In genomic region chr3:58122456-58123359, GRCm38 (mm10) we compare ENCODE assay signal across 7 mouse cellular contexts.
A peak's percentile ranks its signal among the peaks of the same experiment; 100 is the strongest.
DNase-seq lines count a peak whose midpoint lies in the region; ATAC-seq lines count a peak whose summit lies in the region.

No protein-coding gene starts in this region.

- H3K4me1 ChIP-seq in intestine, embryonic 16.5 days (ENCODE audit: control insufficient read depth, insufficient read depth, low read length): 0 out of 2 replicates have a peak, but pooled peaks cover 2% of the 10 kb centered on the region
- H3K4me1 ChIP-seq in midbrain, embryonic 13.5 days (replicated peaks): peaks cover 3% of the 10 kb centered on the region; the same call in 1 of the 2 replicates

- DNase-seq in adrenal gland, adult (ENCODE audit: inconsistent age in 2 of 2, low spot score in 1 of 2): peak; percentile 82 to 94
- DNase-seq in embryo, embryonic 10.5 days (ENCODE audit: low spot score): peak; percentile 90
- DNase-seq in gonadal fat pad, adult 2 months (ENCODE audit: low read depth): peak; percentile 2
- DNase-seq in left cerebral cortex, postnatal 4 days: peak; percentile 83
- DNase-seq in spleen, adult 12 weeks (ENCODE audit: low spot score): peak; percentile 11

- no peak overlapping the region for H3K9ac ChIP-seq in intestine, embryonic 16.5 days (ENCODE audit: low read depth, low read length)
- no peak overlapping the region for H3K9ac ChIP-seq in midbrain, embryonic 13.5 days (replicated peaks)

- no peak overlapping the region for H3K27ac ChIP-seq in intestine, embryonic 16.5 days (ENCODE audit: low read length)
- H3K27ac ChIP-seq in midbrain, embryonic 13.5 days: no peak overlapping the region

- H3K4me2 ChIP-seq in intestine, embryonic 16.5 days (ENCODE audit: low read depth, low read length): 0 out of 2 replicates have a peak overlapping the region, but pooled peaks have one; percentile 17
- H3K4me2 ChIP-seq in midbrain, embryonic 13.5 days (replicated peaks): 0 out of 2 replicates have a peak overlapping the region, but pooled peaks have one; percentile 17

- peak; percentile 79 for ATAC-seq in intestine, embryonic 16.5 days
- ATAC-seq in midbrain, embryonic 13.5 days: peak; percentile 88

- no peaks in the 10 kb centered on the region for H3K27me3 ChIP-seq in intestine, embryonic 16.5 days (replicated peaks; ENCODE audit: control insufficient read depth, insufficient read depth, low read length)
- H3K27me3 ChIP-seq in midbrain, embryonic 13.5 days: no peaks in the 10 kb centered on the region

- no peaks in the 10 kb centered on the region for H3K36me3 ChIP-seq in intestine, embryonic 16.5 days (ENCODE audit: control insufficient read depth, insufficient read depth, low read length)
- no peaks in the 10 kb centered on the region for H3K36me3 ChIP-seq in midbrain, embryonic 13.5 days

- H3K9me3 ChIP-seq in intestine, embryonic 16.5 days (ENCODE audit: control insufficient read depth, low read length): no peaks in the 10 kb centered on the region
- H3K9me3 ChIP-seq in midbrain, embryonic 13.5 days: no peaks in the 10 kb centered on the region

- 46% methylated on average over 19 of the region's 19 CpGs for WGBS in intestine, embryonic 16.5 days
- WGBS in midbrain, embryonic 13.5 days: 47% methylated on average over 19 of the region's 19 CpGs

- no peak overlapping the region for H3K4me3 ChIP-seq in intestine, embryonic 16.5 days (ENCODE audit: low read length)
- H3K4me3 ChIP-seq in midbrain, embryonic 13.5 days (replicated peaks): no peak overlapping the region

- intact Hi-C loops in left cerebral cortex, postnatal 4 days (cut with DNase I): loop anchor here (5.0 to 10.0 kb wide), 2 partner anchors 275 to 458 kb away; partner anchors contain the start of gene Pfn2

Comparison
In these comparisons a context has a peak if more than half of its experiments do, and no peak if none do; other contexts are left out.
1. DNase-seq: peak in every context shown above with its lines; median percentile 90 in embryo, embryonic 10.5 days; 88 in adrenal gland, adult; 83 in left cerebral cortex, postnatal 4 days; 11 in spleen, adult 12 weeks; 2 in gonadal fat pad, adult 2 months.